Mouse (Mus musculus) fibroblast of lung, adult 2 months (primary cell): Measurements from ENCODE around the gene Rarb.

Experiments
- DNase-seq: peaks from one replicate; pipeline ENCODE4 v3.0.0-alpha.2; 2011; ENCODE audit warnings: low read depth

The Rarb gene

DNA sequence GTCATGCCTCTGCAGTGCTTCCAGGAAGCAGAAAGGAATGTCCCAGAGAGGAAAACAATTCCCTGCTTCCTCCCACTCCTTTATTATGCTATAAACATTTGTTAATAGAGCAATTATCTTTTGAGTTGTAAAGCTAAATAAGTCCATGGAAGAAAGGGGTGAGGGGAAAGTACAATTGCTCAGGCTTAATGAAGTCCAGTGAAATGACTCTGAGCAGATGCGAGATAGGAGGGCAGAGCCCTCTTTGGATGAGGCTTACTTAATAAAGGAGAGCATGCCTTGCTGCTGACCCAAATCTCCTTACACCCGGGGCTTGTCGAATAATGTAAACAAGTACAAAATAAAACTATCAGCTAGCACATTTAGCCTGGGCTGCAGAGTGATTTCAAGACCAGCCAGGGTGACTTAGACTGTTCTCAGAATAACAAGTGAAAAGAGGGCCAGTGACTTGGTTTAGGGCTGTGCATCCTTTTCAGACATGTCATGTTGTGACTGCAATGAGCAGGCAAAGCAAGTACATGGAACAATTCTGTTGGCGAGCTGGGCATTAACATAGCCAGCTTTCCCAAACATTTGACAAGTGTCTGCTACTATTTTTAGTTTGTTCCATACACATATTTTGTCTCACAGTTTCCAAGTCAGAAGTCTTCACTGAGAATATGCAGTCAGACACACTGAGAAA is 83.5 kb downstream of the Rarb start:
- no peak for DNase-seq

DNA sequence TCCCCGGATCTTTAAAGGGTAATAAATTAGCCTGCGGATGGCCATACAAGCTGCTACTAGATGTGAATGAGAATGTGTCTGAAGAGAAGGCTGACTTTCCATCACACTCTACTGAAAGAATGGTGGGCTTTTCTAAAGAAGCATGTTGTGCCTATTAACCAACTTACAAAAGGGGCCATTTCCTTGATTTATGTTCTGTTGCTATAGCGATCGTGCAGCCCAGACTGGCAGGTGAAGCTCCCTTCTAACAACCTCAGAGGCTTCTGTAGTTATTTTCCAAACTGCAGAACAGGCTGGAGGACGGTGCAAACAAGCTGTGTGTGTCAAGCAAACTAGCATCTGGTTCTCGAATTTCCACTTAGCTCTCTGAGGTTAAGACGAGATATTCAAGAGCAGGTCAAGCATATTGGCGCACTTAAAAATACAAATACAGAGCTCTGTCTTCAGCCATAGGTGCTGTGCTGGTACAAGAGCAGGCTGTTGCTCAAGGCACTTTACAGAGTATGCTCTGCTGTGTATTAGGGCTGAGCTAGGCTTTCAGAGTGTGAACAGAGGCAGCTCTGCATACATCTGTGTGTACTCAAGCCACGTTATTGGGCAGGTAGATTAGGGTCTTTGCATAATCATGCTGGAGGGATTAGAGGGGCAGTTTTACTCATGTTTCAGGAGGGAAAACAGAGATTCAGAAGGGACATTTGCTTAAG is 85.2 kb downstream of the Rarb start:
- DNase-seq = no peak

DNA sequence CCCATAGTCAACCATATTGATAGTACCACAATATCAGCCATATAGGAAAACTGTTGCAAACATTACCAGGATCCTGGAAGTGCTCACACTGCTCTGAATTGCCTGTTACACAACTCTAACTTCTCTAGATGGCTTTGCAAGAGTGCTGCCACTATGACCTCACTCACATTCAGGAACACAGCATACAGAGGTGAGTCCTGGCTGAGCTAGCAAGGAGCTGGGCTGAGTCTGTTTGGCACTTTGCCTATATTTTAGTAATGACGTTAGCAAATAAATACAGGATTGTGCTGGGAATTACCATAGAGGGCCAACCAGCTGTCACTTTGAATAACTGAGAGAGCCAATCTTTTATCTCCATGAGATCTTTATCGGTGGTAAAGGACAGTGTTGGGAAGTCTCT is 86.9 kb downstream of the Rarb start:
- DNase-seq = no peak

DNA sequence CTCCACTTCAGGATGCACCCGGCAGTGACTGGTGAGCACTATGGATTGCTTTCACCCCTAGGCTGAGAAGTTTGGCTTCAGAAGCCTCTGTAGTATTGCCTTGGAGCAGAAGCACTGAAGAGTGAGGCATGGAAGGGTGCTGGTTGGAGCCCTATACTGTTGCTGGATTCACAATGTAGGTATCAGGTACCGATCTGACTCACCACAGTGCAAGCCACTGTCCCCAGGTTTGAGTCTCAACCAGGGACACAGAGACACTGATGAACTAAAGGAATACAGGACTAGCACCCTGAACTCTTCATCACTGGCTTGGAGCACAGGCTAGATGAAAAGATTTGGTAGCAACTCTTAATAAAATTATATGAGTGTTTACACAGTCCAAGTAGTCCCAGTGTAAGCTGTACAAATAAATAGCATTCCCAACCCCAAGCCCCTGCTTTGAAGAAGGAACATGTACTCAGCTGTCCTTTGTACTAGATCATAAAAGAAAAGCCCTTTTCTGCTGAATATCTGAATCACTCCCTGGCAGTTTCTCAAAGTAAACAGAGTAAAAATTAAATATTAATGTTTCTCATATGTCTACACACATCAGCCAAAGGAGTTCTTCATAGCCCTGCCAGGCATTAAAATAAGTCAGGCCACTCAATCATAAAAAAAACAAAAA is 90.6 kb downstream of the Rarb start:
- DNase-seq = no peak

DNA sequence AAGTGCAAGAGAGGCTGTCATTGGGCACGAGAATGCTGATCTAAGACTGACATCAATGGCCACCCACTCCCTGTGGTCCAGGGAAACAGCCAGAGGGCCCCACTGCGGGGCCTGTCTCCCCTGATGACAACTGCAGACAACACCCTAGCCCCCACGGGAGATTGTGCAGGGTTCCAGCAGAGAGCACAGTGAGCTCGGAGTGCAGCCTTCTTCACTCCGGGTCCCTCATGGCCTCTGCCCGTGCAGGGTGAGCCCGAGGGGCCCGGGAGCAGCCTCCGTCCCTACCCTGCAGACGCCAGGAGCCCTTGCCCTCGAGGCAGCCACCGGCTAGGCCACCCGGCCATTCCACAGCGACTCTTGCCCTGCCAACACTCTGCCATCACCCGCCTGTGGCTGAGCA is 95.0 kb downstream of the Rarb start:
- DNase-seq = no peak

DNA sequence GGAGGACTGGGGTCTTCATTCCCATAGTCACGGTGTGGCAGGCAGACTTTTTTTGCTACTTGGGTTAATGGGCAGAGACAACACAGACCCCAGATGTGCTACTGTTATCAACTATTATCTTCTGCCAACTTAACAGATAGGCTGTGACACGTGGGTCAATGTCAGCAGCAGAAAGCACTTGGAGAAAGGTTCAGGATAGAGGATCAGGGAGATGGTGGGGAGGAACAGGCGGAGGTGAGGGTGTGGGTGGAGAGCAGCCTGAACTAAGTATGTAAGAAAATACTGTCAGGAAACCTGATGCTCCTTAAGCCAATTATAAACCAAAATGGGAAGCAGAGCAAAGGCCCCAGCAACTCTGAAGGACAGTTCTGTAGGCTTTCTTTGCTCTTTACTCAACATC is 101.1 kb downstream of the Rarb start:
- no peak for DNase-seq

DNA sequence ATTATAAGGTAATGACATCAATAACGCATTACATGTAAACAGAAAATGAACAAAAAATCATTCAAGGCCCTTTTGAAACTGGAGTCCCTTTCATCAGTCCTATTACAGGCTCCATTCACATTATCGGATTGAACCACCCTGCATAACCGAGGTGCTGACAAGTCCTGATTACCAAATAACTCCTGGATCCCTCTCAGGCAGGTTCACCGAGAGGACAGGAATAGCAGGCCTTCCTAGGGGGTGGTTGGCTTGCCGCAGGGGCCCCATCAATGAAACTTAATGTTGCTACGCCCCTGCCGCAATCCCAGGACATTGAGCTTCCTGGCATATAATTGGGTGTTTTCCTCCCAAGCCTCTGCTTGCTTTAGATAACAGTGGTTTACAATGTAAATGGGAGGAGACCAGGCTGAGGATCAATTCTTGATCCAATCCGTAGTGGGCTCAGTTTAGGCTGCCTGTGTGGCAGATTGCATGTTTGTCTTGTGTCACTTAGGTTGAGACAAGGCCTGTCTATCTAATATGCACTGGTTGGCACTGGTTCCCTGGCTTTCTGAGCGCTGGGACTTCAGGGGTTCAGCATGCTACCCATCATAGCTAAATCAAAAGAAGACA is 104.5 kb downstream of the Rarb start:
- peak; percentile 14 for DNase-seq

DNA sequence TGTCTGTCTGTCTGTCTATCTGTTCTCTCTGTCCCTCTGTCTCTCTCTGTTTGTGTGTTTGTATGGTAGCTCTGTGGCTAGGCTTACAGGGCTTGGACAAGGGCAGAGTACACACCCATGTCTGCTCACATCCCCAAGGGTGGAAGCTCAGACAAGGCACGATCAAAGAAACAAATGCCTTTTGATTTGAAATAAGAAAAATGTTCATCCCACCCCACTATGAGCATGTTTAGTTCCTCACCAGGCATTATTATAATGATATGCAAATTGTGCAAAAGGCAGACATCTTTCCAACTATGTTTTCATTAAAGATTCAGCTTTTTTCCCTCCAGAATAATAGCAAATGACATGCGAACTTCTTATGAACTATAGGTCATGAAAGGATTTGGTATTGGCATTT is 105.2 kb downstream of the Rarb start:
- DNase-seq = no peak

DNA sequence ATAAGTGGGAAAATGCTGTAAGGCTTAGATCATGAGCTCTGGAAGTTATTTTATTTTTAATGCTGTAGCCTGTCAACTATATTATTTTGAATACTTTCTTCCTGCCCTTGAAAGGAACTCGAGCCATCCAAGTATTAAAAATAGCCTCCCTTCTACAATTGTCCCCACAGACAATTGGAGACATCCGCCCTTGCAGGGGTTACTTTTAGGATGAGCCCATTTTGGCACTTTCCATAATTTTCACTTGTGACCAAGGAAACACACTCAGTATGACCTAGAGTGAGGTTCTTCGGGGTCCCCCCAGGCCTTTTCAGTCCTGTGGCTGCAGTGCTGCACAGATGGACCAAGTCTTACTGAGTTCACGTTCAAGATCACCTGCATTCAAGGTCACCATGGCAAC is 119.7 kb downstream of the Rarb start:
- DNase-seq = no peak

DNA sequence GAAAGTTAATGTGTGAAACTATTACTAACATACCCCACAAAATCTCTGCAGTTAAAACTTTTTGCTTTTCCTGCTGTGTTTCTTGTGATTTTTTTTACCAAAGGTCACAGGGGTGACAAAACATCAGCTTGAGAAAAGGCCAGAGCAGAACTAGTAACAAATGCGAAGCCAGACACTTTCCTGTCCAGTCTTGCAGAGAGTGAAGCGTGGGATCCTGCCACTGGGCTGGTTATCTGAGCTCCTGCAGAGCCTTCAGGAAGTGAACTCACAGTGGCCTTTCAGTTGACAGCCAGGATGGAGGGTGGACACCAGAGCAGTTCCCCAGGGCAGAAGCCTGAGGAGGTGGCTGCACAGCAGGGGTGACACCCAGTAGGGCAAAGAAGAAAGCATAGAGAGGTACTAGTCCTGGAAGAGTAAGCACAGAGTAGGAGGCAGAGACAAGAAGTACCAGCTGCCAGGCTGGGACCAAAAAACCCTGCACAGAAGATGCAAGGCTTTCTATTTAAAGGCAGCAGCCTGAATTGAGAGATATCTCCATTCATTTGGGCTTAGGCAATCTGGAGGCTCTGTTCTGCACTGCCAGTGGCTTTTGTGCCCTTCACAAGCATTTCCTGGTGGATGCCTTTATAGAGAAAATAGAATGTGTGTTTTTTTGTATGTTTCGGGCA is 123.4 kb downstream of the Rarb start:
- DNase-seq = no peak

DNA sequence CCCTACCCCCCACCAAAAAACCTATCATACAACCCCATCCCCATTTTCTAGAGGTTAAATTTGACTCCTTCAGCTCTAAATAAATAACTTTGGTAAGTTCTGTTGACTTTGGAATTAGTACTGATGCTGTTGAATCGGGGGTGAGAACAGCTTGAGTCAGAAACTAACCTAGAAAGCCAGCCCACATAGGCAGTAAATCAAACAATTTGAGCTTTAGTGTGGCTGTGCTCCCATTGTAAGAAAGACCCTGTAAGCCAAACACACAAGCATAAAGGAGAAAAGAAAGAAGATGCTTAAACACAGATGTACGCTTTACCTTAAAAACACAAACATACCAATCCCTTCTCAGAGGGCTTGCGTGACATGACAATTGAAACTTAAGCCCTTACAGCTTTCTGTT is 140.6 kb downstream of the Rarb start:
- no peak for DNase-seq

DNA sequence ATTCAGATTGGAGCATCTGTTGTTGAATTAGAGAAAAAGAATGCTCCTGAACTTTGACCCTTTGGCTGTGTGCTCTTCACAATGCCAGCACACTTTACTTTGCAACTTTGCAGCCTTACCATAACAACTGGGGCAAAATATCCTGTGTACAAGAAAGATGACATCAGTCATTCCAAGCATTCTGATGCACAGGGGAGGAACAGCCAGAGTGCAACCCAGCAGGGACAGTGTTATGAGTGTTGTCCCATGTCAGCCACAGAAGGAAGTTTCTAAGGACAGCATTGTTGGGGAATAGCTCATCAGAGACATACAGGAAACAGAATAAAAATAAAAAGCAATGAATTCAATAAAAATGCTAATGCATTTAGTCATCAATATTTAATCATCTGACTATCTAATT is 141.9 kb downstream of the Rarb start:
- no peak for DNase-seq

DNA sequence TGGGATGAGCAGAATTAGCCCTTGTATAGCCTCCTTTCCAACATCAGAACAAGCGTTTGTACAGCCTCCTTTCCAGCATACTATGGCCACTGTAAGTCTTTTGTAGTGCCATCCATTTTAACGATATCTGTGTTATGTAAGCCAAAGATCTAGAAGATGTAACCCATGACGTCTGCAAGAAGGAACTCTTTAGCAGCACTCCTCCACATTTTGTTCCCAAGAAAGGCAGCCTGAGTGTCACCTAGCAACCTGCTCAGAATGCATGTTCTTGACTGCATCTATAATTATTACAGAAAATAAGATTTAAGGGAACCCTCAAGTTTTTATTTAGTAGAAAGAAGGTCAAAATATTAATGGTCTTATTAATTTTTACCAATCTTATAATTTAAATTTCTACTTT is 148.4 kb downstream of the Rarb start:
- DNase-seq = no peak

DNA sequence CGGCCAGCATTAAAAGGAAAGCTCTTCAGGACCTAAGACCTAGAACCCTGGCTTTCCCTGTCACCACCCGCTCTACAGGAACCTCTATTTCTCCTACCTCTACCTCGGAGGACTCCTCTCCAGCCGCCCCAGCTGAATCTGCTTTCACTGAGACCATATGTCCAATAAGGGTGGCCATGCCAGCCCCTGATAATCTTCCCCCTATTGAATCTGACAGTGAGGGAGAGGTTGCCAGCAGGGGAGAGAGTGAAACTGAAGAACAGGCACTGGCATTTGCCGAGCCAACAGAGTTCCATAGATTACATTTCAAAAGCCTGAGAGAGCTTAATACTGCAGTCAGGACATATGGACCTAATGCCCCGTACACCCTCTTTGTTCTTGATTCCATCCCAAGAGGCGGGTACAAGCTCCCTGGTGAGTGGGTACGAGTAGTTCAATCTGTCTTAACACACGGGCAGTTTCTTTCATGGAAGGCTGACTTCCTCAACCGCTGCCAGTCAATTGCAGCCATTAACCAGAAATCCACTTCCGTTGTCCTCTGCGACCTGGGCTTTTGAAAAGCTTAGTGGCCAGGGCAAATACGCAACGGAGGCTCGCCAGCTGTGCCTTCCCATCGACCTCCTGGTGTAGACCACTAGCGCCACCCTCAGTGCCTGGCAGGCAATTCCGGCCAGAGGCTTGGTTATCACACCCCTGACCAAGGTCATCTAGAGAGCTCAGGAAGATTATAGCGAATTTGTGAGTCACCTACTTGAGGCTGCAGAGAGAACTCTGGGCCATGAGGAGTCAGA is 179.6 kb downstream of the Rarb start:
- DNase-seq = no peak

DNA sequence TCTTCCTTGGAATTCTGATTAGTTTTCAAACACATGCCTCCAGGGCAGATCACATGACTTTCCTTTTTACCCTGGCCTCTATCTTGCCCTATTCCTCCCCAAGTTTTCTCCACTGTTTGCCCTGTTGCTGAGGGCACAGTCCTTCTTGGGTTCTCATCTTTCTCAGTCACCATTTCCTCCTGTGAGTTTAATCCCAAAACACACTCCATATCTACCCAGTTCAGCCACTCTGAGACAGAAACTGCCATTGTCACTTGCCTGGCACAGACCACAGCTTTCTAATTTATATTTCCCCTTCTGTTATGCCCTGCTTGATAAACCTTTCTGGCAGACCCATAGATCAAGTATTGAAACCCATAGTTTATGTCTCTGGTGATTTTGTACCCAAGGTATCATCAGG is 205.0 kb downstream of the Rarb start:
- no peak for DNase-seq

DNA sequence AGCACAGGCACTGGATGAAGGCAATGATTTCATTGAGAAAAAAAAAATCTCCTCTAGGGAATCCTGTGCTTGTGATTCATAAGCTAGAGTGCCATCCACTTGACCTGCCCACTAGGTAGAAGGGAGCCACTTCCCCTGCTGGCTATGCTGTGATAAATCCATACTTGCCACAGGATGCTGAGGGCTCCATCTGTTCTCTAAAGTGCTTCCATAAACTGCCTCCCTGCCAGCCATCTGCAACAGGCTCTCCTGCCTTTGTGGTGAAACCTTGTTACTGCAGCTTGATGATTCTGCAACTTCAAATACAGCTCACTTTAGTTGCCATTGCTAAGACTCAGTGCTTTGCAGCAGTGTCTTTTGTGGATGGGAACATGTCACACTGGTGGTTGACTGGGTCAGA is 213.5 kb downstream of the Rarb start:
- no peak for DNase-seq

DNA sequence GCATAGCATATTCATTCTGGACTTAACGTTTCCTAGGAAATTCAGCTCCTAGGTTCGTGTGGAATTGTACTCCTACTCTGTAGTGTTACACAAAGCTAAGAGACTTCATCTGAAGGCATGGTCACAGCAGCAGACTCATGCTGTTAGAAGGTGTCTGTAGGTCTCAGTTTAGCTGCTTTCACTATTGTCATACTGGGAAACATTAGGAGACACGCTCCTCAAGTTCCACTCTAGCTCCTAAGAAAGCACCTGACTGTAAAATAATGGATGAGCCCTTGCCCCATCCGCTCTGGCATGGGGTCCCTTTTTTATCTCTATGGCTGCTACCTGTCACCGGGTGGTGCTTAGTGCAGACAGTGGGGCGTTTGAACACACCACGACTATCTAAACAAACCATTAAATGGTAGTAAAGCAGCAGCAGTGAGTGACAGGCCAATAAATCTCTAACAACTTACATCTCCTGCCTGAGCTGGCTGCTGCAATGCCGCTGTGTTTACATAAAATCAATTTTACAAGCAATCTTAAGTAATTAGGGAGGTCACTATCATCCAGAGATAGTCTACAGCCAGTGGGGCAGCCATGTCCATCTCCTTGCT is 214.4 kb downstream of the Rarb start:
- no peak for DNase-seq

DNA sequence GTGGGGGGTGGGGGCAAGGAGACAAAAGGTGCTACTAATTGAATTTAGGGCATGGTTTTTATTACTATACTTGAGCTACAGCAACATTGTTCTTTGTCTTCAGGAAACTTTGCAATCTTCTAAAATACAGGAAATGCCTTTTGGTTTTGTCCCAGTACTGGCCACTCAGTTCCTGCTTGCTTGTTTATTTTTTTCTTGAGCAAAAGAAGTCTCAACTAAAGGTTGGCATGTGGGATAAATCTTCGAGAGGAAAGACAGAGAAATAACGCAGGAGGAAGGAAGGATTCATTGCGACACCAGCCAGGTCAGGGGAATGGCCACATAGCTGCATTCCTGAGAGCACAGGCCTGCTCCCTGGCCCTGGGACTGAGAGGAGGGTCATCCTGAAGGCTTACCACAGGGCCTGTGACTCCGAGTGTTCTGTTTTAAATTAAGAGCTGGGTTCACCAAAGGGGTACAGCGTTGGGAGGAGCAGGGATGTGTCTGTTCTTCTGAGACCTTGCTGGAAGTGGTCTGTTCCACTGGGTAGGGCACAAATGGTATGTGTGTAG is 215.8 kb downstream of the Rarb start:
- DNase-seq = peak; percentile 32

DNA sequence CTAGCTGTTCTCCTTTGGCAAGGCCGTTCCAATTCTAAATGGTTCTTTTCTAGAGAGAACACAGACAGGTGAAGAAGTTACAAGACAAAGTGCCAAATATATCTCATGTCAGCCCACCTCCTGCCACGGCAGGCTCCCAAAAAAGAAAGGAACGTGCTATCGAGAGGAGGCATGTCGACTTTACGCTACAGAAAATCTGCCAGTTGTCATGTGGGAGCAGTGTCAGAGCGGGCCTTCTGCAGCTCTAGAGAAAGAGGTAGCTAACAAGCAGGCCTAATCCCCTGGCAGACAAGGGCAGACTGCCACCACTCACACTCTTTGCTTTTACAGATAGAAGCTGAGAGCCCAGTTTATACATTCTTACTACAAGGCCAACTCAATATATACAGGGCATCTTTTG is 219.7 kb downstream of the Rarb start:
- DNase-seq = no peak

DNA sequence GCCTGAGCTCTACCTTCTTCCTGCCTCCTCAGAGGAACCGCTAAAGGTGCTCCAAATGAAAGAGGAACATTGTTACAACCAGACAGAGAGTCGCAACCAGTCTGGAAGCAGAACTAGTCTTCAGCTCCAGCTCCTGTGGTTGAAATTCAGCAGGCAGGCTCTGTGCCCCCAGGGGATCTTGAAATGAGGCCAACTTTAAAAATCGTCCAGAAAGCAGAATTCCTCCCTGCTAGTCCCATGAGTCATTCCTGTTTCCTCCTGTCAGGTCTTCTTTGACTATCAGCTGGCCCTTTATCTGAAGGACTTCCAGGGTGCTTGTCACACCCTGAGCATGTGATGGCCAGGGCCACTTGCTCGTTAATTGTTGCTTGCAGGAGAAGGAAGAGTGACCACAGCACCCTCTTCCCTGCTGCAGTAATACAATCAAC is 220.9 kb downstream of the Rarb start:
- DNase-seq = peak; percentile 79

DNA sequence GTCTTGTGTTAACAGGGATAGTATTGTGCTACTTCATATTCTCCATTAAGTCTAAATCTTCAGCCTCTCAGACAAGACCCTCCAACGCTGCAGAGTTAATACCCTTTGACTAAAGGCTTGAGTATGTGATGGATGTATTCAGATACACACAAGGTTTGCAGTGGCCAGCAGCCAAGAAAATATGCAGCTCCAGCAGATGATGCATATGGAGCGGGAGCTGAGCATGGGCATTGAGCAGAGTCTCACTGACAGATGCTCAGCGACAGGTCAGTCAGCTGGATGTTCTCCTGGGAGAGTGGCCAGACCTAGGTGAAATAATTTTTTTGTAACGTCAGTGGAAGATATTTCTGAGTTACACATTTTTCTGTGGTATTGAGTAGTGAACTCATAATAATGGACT is 229.8 kb downstream of the Rarb start:
- no peak for DNase-seq
